Mouse (Mus musculus): ENCODE measurements around the gene H2-Ob.

DNA sequence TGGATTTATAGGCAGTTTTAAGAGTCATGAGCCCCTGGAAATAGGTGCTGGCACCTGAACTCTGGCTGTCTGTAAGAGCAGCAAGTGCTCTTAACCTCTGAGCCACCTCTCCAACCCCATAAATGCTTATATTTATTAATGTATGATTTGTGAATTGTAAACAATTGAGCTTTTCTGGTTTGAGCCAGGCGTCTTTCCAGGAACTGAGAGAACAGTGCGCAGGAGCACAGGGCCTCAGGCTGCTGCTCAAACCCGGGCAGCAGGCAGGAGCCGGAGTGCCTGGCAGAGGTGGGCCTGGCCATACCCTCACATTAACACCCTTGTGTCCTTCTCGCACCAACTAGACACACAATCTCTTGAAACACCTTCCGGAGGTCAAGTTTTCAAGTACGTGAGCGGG, 61.4 kb downstream of the H2-Ob start:
- TF ChIP-seq POLR2A (IDR thresholded peaks at IDR 0.05; ENCODE audit: borderline replicate concordance, low read depth, low read length) (no peak), CTCF (IDR thresholded peaks at IDR 0.05; ENCODE audit: low read depth, low read length) (no peak)
